Mouse (Mus musculus) neural tube, embryonic 13.5 days (tissue): ENCODE results near the gene Svs3a. TPM values are rescaled to one million over a fixed set of nuclear protein-coding genes. Genes with fewer than 3 reads are reported as not detected.
"Not testable (repeated sequence)": the region's sequence is repeated elsewhere in the genome, so short reads cannot be mapped to it uniquely, and the experiment has no call there.

Experiments used
- ATAC-seq: fragments of 200-750 bp; cut with Nextera tagmentation; 2 replicates; pipeline ENCODE4 v1.8.0; 2017; ENCODE audit warnings: low read depth, mild to moderate bottlenecking, moderate TSS enrichment, moderate library complexity
- H3K27ac ChIP-seq: fragments of 300-500 bp; sonication (generic); replicated peaks from 2 replicates; pipeline ENCODE4 v1.5.1; 2015; ENCODE audit warnings: moderate library complexity, mild to moderate bottlenecking, inconsistent platforms
- H3K27me3 ChIP-seq: fragments of 300-500 bp; sonication (generic); 2 replicates; pipeline ENCODE4 v1.6.1; 2015; ENCODE audit warnings: mild to moderate bottlenecking, inconsistent platforms
- H3K36me3 ChIP-seq: fragments of 300-500 bp; sonication (generic); 2 replicates; pipeline ENCODE4 v1.6.1; 2015; ENCODE audit warnings: mild to moderate bottlenecking, inconsistent platforms
- H3K4me1 ChIP-seq: fragments of 300-500 bp; sonication (generic); replicated peaks from 2 replicates; pipeline ENCODE4 v1.6.1; 2015; ENCODE audit warnings: inconsistent platforms
- H3K4me2 ChIP-seq: fragments of 300-500 bp; sonication (generic); 2 replicates; pipeline ENCODE4 v1.6.1; 2015; ENCODE audit warnings: inconsistent platforms, mild to moderate bottlenecking, moderate library complexity
- H3K4me3 ChIP-seq: fragments of 300-500 bp; sonication (generic); 2 replicates; pipeline ENCODE4 v1.5.1; 2015; ENCODE audit warnings: mild to moderate bottlenecking, inconsistent platforms
- H3K9ac ChIP-seq: fragments of 300-500 bp; sonication (generic); 2 replicates; pipeline ENCODE4 v1.6.1; 2015; ENCODE audit warnings: moderate library complexity, mild to moderate bottlenecking, inconsistent platforms
- H3K9me3 ChIP-seq: fragments of 300-500 bp; sonication (generic); 2 replicates; pipeline ENCODE4 v1.6.1; 2016; ENCODE audit warnings: inconsistent platforms
- WGBS: fragments of 180-500 bp; shearing (Covaris S2); methylation state at CpG from one replicate; pipeline ENCODE4 v1.1.7; 2015; 5-methylcytosine and 5-hydroxymethylcytosine counted together
- polyA plus RNA-seq: library from polyadenylated mRNA; unstranded; fragments of >200 nt; fragmentation: Nextera tagmentation; extraction: Ambion mirVana; gene quantifications from 2 replicates; pipeline ENCODE4 v1.2.1, GENCODE M21; 2015

Svs3a gene
- polyA plus RNA-seq, result not detected in 2 replicates

GRCm38 (mm10) chr2:164288968-164289367 lies at the start of gene Svs3a:
Svs3a (plus strand) TSS chr2:164289268.
- WGBS, result 36% methylated on average over 1 of the region's 1 CpGs
- ATAC-seq, H3K4me3 ChIP-seq, H3K9ac ChIP-seq, H3K9me3 ChIP-seq, H3K4me2 ChIP-seq, H3K27me3 ChIP-seq, H3K36me3 ChIP-seq, H3K27ac ChIP-seq, H3K4me1 ChIP-seq: not testable (repeated sequence)

- ATAC-seq, H3K4me2 ChIP-seq, H3K36me3 ChIP-seq, H3K4me3 ChIP-seq, H3K27me3 ChIP-seq, H3K4me1 ChIP-seq, H3K9ac ChIP-seq, H3K27ac ChIP-seq, H3K9me3 ChIP-seq: not testable (repeated sequence)
- 35% methylated on average over 1 of the region's 1 CpGs for WGBS
These were observed 32.5 kb upstream of the Svs3a start, which contains the start of gene Svs3b for GRCm38 (mm10) chr2:164256540-164256939. Svs3b (minus strand) TSS chr2:164256640.

GRCm38 (mm10) chr2:164278359-164278758 lies 10.7 kb upstream of the Svs3a start, which contains the start of gene Svs4:
Svs4 (minus strand) TSS chr2:164278459.
- ATAC-seq, result no peak
- H3K9me3 ChIP-seq, result no peaks in the 10 kb centered on the region
- whole genome bisulfite sequencing, result 93% methylated on average over 4 of the region's 4 CpGs
- H3K4me3 ChIP-seq, result no peak within 1 kb of the TSS
- no peaks in the 10 kb centered on the region for H3K4me1 ChIP-seq
- no peak within 1 kb of the TSS for H3K27ac ChIP-seq
- no peaks in the 10 kb centered on the region for H3K36me3 ChIP-seq
- no peak within 1 kb of the TSS for H3K9ac ChIP-seq
- H3K27me3 ChIP-seq, result no peaks in the 10 kb centered on the region
- H3K4me2 ChIP-seq, result no peak within 1 kb of the TSS

GRCm38 (mm10) chr2:164312599-164312998 lies 23.5 kb downstream of the Svs3a start:
- Histone ChIP-seq H3K4me2 (no peak overlapping the region), H3K4me1 (no peaks in the 10 kb centered on the region), H3K9ac (no peak overlapping the region), H3K9me3 (no peaks in the 10 kb centered on the region), H3K27ac (no peak overlapping the region), H3K4me3 (no peak overlapping the region), H3K36me3 (no peaks in the 10 kb centered on the region), H3K27me3 (no peaks in the 10 kb centered on the region)
- WGBS, result 85% methylated on average over 5 of the region's 5 CpGs
- ATAC-seq, result no peak

GRCm38 (mm10) chr2:164315460-164315859 lies 26.4 kb downstream of the Svs3a start:
- not testable (repeated sequence) for H3K4me1 ChIP-seq, H3K27me3 ChIP-seq, H3K9ac ChIP-seq, H3K4me2 ChIP-seq, H3K9me3 ChIP-seq, H3K27ac ChIP-seq, H3K4me3 ChIP-seq, H3K36me3 ChIP-seq, ATAC-seq

- not testable (repeated sequence) for H3K9me3 ChIP-seq
These were observed 27.4 kb downstream of the Svs3a start, which contains the start of gene Svs6 for GRCm38 (mm10) chr2:164316451-164316850. Svs6 (plus strand) TSS chr2:164316751.

GRCm38 (mm10) chr2:164320983-164321382 lies 31.9 kb downstream of the Svs3a start:
- H3K27me3 ChIP-seq, result no peaks in the 10 kb centered on the region
- 89% methylated on average over 6 of the region's 6 CpGs for WGBS
- no peak overlapping the region for H3K9ac ChIP-seq
- H3K27ac ChIP-seq, result no peak overlapping the region
- H3K4me1 ChIP-seq, result no peaks in the 10 kb centered on the region
- no peak for ATAC-seq
- no peaks in the 10 kb centered on the region for H3K36me3 ChIP-seq
- H3K4me3 ChIP-seq, result no peak overlapping the region
- no peak overlapping the region for H3K4me2 ChIP-seq
- no peaks in the 10 kb centered on the region for H3K9me3 ChIP-seq

More at GRCm38 (mm10) chr2:164316451-164316850, 27.4 kb downstream of the Svs3a start, which contains the start of gene Svs6:
- H3K36me3 ChIP-seq, H3K4me2 ChIP-seq, ATAC-seq, H3K4me1 ChIP-seq, H3K27me3 ChIP-seq, H3K27ac ChIP-seq, H3K4me3 ChIP-seq, H3K9ac ChIP-seq: not testable (repeated sequence)
- 88% methylated on average over 1 of the region's 1 CpGs for WGBS

GRCm38 (mm10) chr2:164332440-164332839 lies 43.4 kb downstream of the Svs3a start, which contains the start of gene Svs5:
Svs5 (plus strand) TSS chr2:164332740.
- not testable (repeated sequence) for H3K9ac ChIP-seq, H3K4me3 ChIP-seq, H3K9me3 ChIP-seq, H3K27me3 ChIP-seq, H3K27ac ChIP-seq, ATAC-seq, H3K36me3 ChIP-seq, H3K4me2 ChIP-seq, H3K4me1 ChIP-seq
- 77% methylated on average over 3 of the region's 3 CpGs for WGBS

Other genes starting within 250 kb of the Svs3a start
- 19.4 and 21.2 TPM in 2 replicates for gene Stk4, start 218.9 kb upstream of the Svs3a start, polyA plus RNA-seq
- gene Tomm34, start 218.1 kb upstream of the Svs3a start, polyA plus RNA-seq, result 45.3 and 48.0 TPM in 2 replicates
- 0.40 and 0.50 TPM in 2 replicates for gene Kcns1, start 118.2 kb upstream of the Svs3a start, polyA plus RNA-seq
- gene Wfdc5, start 106.5 kb upstream of the Svs3a start, polyA plus RNA-seq, result not detected in 2 replicates
- gene Wfdc12, start 98.7 kb upstream of the Svs3a start, polyA plus RNA-seq, result not detected in 2 replicates
- not detected in 2 replicates for gene Wfdc15a, start 89.1 kb upstream of the Svs3a start, polyA plus RNA-seq
- not detected in 2 replicates for gene Wfdc15b, start 67.6 kb upstream of the Svs3a start, polyA plus RNA-seq
- not detected in 2 replicates for gene Svs2, start 50.8 kb upstream of the Svs3a start, polyA plus RNA-seq
- gene Svs3b, start 32.6 kb upstream of the Svs3a start, polyA plus RNA-seq, result not detected in 2 replicates
- not detected in 2 replicates for gene Svs4, start 10.8 kb upstream of the Svs3a start, polyA plus RNA-seq
- gene Svs6, start 27.5 kb downstream of the Svs3a start, polyA plus RNA-seq, result not detected in 2 replicates
- not detected in 2 replicates for gene Svs5, start 43.5 kb downstream of the Svs3a start, polyA plus RNA-seq
- 0.75 TPM in 1 of 2 replicates, not detected in the other for gene Slpi, start 99.8 kb downstream of the Svs3a start, polyA plus RNA-seq
- gene Rbpjl, start 113.9 kb downstream of the Svs3a start, polyA plus RNA-seq, result 0.08 and 0.10 TPM in 2 replicates
- gene Matn4, start 115.9 kb downstream of the Svs3a start, polyA plus RNA-seq, result 7.3 and 13.2 TPM in 2 replicates
- gene Sdc4, start 154.6 kb downstream of the Svs3a start, polyA plus RNA-seq, result 9.4 and 12.1 TPM in 2 replicates
- 71.2 and 77.5 TPM in 2 replicates for gene Sys1, start 167.7 kb downstream of the Svs3a start, polyA plus RNA-seq
- gene Gm20458, start 171.7 kb downstream of the Svs3a start, polyA plus RNA-seq, result 3.3 and 7.7 TPM in 2 replicates
- not detected in 2 replicates for gene Trp53tg5, start 184.5 kb downstream of the Svs3a start, polyA plus RNA-seq
- gene Dbndd2, start 196.8 kb downstream of the Svs3a start, polyA plus RNA-seq, result 10.3 and 11.9 TPM in 2 replicates
- 69.1 and 71.8 TPM in 2 replicates for gene Pigt, start 208.3 kb downstream of the Svs3a start, polyA plus RNA-seq